Mouse (Mus musculus): ENCODE results near the gene Eif3b.

GRCm38 (mm10) chr5:140492684-140493233 lies 73.6 kb downstream of the Eif3b start:
- TF ChIP-seq CTCF (IDR thresholded peaks at IDR 0.05; ENCODE audit: insufficient read depth, low read depth, low read length): no peak
- no peak for TF ChIP-seq POLR2A (IDR thresholded peaks at IDR 0.05; ENCODE audit: insufficient read depth, low read depth, low read length)
